Mouse (Mus musculus) kidney, postnatal 25 days (tissue): ENCODE measurements around the gene Rrp36.

Experiments used
- DNase-seq, 2 experiments: peaks; one replicate each; pipeline ENCODE4 v3.0.0; 2021; ENCODE audit warnings: mixed read lengths in 2 of 2

Gene Rrp36

DNA sequence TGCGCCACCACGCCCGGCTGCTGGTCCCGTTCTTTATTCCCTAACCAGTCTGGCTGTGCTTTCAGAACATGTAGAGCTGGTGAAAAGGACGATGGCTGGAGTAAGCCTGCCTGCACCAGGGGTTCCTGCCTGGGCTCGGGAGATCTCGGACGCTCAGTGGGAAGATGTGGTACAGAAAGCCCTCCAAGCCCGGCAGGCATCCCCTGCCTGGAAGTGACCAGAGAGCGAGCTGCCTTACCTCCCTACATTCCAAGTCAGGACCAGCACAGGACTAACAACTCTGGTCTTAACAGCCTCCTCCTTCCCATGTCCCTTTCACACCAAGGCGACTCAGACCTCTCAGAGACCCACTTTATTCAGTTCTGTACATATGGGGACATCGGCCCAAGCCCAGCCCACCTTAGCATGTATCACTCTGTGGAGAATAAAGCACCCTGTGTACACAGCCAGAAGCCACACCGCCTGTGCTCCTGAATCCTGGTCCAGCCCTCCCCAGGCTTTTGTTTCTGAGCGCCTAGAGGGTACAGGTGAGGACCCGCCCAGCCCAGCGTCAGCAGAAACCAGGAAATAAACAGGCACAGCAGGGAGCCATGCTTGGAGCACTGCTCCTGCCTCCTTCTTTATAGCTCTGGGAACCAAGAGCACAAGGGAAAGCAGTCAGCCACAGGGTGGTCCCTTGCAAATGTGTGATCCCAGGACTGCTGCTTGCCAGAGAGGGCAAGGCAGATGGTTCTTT is 8.7 kb upstream of the Rrp36 start:
- no peak for DNase-seq

DNA sequence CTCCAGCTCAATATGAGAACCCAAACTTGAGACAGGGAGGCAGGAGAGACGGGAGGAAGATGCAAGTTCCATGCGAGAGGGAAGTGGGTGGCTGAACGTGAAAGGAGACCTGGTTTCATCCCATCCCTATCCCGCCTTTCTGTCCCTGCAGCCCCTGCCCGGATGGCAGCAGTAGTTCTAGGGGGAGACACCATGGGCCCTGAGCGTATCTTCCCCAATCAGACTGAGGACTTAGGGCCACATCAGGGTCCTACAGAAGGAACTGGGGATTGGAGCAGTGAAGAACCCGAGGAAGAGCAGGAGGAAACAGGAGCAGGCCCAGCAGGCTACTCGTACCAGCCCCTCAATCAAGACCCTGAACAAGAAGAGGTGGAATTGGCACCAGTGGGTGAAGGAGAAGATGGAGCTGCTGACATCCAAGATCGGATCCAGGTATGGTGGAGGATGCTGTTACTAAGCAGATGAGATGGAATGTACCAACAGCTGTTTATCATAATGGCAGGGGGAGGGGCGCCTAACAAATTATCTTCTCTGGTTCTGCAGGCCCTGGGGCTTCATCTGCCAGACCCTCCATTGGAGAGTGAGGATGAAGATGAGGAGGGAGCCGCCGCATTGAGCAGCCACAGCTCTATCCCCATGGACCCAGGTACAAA is 7.4 kb upstream of the Rrp36 start:
- DNase-seq = no peak

DNA sequence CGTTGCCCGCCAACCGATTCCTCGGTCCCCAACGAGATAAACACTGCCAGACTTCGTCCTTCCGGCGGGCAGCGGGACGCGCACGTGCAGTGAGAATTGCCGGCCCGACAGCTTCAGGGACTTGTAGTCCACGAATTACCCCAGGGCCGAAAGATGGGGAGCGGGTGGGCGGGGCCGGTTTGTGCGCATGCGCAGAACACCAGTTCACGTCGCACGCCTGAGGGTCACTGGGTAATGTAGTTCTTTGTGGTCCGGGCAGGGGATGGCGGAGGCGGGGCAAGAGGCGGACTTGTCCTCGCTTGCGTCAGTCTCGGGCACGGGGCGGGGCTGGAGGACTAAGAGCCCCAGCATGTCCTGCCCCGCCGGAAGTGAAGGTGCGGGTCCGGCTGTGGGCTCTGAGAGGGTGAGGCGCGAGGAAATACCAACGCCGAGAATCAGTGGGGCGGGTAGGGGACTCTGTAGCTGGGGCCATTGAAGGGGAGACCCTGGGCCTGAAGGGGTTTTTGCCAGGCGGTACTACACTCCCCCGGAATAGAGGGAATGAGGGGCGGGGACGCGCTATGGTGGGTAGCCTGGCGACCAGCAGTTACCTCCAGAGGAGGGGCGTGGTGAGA is 6.7 kb upstream of the Rrp36 start, which contains the start of gene Klhdc3:
Gene Klhdc3, minus strand, starts transcription at position 155 of the 614 bp plus-strand sequence.
- DNase-seq = peak; percentile 99

DNA sequence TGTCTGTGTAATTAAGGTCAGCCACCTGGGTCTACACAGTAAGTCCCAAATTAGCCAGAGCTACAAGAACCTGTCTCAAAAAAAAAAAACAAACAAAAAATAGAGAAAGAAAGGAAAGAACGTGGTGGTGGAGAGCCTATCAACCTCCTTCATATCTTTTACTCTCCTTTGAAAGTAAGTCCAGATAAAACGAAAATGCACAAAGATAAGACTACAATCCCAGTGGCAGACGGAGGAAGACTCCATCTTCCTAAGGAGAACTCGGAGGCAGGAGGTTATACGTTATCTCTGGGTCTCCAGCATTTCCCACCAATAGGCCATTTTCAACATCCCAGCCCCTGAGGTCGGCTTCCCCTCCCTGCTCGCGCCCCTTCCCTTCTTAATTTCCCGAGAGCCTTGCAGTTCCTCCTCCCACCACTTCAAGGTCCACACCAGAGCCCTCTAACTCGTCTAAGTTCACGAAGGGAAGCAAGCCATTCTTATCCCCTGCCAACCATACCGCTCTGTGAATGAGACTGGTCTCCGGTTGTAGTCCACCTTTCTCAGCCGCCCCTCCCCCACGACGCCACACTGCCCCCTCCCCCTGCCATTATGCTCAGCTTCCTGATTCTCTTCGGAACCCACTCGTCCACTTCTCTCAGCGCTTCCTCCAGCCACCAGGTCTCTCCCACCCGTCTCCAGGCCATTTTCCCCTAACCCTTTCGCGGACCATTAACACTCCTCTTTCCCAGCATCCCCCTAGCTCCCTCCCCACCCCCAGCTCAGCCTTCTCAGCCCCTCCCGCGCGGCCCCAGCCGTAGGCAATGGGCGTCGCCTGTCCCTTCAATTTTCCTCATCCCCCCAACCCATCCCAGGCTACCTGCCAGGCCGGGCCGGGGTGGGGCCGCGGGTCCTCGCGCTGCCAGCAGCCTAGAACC is 5.9 kb upstream of the Rrp36 start:
- DNase-seq = peak; percentile 60 to 73

DNA sequence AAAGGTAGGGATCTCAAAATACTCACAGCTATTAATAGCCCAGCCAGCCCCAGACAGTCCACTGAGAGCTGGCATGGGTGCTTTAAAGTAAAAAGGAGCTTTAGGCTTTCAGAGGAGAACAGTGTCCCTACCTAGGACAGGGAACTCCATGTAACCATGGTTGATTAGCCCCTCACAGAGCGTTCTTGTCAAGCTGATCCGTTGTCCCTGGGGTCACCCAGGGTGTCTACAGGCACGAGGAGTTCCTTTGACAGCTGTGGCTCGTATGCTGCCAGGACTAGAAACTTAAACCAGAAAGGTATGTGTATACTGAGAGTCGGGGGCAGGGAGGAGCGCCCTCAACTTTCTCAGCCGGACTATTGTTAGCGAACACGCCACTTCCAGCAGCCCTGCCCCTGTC is 4.8 kb upstream of the Rrp36 start:
- DNase-seq = no peak

DNA sequence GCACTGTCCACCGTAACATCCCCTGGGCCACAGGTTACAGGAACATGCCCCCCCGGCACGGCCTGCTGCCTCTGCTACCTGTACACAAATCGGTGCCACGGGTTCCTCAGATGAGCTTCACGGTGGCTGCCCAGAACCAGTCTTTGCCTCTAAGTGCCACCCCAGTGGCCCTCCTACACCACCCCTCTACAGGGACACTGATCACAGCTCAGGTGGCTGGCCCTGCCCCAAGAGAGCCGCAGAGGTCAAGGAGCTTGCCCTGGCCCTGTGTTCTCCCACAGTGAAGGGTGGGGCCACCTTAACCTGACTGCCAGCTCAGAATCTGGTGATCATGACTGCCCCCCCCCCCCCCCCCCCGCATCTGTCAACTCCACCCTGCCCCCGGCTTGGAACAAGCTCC is 4.3 kb upstream of the Rrp36 start, which contains the start of gene Mea1:
Gene Mea1, plus strand, starts transcription at position 378 of the 400 bp plus-strand sequence.
- peak; percentile 30 to 76 for DNase-seq

DNA sequence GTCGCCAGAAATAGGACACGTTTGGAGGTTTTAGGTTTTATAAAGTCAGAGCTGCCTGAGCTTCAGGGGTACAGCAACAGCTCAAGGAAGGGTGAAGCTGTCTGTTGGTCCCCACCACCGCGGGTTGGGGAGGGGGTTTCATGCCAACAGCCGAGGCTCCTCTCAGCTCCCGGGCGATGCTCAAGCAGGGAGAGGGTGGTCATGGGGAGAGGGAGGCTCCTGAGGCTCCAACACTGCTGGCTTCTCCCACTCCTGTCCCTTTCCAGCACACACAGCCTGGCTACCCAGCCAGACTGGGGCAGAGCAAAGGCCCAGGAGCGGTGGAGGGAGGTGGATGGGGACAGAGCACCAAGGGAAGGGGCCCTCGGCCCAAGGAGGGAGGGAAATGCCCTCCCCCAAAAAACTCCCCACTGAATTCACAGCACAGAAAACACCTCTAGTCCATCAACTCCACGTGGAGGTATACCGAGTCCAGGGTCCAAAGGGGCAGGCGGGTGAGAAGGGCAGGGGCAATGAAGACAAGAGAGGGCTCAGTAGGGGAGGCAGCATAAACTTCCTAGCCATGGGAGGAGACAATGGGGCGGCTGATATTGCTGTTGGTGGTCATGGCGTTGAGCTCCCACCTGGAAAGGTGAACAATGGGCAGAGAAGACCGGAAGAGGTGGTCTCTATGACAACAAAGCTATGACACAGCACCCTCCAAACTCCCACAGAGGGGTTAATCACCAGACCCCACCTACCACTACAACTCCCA is 555 bp upstream of the Rrp36 start:
- DNase-seq = peak in 1 of 2 experiments; percentile 61

DNA sequence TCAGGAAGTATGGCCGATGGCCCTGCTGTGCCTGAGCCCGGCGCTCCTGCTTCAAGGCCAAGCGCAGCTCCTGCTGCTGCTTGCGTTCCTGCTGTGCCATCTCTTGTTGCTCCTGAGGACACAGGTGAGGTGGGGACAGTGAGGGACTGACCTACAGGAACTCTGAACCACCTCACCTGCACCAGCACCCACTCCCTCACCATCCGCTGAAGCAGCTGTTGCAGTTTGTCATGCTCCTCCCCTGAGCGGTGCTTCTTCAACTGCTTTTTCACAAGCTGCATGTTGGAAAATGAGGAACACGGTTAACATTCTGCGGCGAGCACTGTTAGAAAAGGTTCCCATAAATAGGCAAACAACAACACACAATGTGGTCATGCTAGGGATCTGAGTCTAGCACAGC is 4.2 kb downstream of the Rrp36 start:
- DNase-seq = no peak

DNA sequence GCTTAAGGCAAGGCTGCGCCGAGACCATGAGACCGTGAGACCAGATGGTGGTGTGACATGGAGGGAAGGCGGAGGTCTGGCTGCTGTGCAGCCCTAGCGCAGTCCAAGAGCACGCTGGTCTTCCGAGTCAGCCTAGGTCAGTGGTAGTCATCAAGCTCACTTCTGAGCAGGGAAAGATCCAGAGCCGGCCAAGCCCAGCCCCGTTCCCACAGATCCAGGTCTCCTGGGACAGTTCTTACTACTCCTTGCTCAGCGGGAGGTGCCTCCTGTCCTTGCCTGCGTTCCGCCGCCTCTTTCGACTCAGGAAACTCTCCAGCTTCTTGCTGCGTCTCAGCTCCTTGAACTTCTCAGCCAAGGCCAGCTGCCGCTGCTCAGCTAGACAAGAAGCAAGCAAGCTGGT is 6.4 kb downstream of the Rrp36 start:
- peak in 1 of 2 experiments; percentile 58 for DNase-seq

DNA sequence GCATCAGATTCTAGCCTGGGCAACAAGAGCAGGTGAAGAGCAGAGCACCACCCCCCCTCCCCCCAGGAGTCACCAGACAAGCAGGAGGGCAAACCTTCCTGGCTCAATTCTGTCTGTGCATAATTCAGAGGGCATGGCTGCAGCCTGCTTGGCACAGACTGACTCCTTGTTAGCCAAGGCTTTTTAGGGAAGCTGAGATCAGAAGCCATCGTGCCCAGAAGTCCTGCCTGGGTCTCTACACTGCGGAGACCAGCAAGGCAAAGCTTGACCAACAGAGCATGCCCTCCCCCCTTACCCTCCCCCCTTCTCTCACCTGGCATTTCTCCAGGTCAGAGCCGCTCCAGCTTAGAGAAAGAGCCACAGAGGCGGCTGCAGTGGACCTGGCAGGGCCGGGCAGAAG is 11.4 kb downstream of the Rrp36 start:
- peak; percentile 43 to 65 for DNase-seq

DNA sequence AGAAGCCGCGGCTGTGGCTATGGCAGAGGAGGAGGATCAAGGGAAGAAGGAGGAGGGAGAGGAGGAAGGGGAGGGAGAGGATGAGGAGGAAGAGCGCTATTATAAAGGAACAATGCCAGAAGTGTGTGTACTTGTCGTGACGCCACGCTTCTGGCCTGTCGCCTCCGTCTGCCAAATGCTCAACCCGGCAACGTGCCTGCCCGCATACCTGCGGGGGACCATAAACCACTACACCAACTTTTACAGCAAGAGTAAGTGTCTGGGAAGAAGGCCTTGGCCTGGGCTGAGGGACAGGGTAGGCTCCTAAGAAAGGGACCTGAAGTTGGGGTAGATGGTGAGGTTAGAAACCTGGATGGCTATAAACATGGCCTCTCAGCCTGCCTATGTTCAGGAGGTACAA is 12.2 kb downstream of the Rrp36 start:
- no peak for DNase-seq

DNA sequence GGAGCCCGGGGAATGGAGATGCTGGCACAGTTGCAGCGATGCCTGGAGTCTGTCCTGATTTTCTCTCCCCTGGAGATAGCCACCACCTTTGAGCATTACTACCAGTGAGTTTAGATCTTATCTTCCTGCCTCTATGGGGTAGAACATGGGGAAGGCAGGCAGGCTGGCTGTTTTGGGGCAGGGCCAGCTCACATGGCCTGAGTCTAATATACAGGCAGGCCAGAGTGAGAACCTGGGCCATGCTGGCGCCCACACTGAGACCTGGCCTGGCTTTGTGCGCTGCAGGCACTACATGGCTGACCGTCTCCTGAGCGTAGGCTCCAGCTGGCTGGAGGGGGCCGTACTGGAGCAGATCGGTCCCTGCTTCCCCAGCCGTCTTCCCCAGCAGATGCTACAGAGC is 12.8 kb downstream of the Rrp36 start:
- DNase-seq = no peak

DNA sequence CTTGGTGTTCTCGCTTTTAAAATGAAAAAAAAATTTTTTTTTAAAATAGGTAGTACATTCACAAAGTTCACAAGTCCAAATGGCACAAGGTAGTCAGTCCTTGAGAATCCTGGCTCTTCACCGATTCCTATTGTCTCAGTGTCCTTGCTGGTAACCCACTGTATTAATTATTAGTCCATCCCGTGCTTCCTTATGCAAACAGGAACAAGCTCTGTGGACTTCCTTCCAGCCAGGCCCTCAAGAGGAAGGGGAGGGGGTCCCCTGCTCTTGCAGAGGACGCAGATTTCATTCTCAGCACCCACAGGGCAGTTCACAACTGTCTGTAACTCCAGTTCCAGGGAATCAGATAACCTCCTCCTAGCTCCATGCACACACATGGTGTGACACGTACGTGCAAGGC is 18.1 kb downstream of the Rrp36 start:
- DNase-seq = no peak

DNA sequence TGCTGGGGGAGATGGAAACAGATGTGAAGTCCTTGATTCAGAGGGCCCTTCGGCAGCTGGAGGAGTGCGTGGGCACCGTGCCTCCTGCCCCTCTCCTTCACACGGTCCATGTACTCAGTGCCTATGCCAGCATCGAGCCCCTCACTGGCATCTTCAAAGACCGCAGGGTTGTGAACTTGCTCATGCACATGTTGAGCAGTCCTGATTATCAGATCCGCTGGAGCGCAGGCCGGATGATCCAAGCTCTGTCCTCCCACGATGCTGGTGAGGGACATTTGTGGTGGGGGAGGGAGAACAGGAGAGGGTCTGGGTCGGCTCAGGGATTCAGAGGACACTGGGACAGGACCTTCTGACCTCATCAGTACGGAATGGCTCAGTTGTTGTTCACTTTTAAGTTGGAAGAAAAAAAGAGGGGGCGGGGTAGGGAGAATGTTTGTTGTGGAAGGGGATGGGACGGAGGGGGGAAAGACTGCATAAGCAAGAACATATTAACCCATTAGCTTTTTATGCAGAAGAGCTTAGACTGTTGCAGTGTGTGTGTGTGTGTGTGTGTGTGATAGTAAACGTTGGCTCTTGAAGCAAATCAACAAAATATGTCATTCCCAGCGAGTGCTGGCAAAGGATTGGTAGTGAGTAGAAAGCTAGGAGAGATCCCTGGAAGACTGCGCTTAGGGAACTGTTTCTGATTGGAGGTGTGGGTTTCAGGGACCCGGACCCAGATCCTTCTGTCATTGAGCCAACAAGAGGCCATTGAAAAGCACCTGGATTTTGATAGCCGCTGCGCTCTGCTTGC is 22.2 kb downstream of the Rrp36 start:
- DNase-seq = no peak

DNA sequence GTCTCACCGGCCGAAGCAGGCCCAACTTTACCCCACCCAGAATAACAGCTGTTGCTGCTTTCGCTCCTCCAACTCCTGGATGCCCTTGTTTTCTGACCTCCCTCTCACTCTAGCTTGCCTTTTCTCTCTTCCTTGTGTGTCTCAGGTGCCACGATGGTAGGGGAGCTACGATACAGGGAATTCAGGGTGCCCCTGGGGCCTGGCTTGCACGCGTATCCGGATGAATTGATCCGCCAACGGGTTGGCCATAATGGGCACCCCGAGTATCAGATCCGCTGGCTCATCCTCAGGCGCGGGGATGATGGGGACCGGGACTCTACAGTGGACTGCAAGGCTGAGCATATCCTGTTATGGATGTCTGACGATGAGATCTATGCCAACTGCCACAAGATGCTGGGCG is 22.9 kb downstream of the Rrp36 start:
- DNase-seq = no peak

DNA sequence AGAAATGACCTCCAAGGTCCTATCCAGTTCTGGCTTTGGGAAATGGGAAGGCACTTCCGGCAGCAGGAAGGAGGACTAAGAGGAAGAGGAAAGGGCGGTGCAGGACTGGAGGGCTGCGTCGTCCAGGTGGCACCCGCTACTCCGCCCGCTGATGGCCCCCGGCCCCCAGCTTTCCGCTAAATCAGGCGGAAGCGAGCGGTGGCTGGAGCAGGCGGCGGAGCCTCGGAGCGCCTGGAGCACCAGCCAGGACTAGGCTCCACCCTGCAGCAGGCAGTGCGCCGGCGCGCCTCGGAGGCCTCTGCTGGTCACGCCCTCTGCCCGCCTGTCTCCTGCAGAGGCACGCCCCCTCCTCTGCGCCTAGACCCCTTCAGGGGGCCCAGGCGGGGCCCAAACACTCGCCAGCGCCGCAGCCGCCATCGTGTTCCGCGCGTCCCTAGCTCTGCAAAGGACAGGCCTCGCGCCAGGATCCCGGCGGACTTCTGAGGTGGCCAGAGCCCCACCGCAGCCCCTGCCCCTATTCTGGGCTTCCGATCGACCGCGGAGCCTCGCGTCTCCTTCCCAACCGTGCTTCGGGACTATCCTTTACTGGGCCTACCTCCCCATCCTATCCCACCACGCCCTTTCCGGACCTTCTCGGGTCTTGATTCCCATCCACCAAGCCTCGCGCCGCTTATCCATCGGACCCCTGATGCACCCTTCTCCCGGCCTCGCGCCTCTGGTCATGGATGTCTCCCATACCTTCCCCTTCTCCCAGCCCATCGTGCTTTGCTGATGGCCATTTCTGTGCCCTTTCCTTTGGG is 23.7 kb downstream of the Rrp36 start, which contains the start of gene Cul7:
Gene Cul7, plus strand, starts transcription at position 106 of the 800 bp plus-strand sequence.
- DNase-seq = peak; percentile 93 to 97

DNA sequence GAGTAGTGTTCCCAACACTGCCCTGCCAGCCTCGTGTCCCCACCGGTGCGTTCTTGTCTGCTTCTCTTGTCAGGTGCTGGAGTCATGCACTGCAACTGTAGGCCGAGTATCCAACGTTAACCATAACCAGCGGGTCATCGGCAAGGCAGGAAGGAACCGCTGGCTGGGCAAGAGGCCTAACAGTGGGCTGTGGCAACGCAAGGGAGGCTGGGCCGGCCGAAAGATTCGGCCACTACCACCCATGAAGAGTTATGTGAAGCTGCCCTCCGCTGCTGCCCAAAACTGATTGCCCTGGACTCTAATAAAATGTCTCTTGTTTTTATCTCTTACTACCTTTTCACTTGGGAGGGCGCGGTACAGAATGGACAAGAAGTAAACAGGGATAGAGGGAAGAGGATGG is 24.3 kb downstream of the Rrp36 start:
- DNase-seq = peak in 1 of 2 experiments; percentile 59

DNA sequence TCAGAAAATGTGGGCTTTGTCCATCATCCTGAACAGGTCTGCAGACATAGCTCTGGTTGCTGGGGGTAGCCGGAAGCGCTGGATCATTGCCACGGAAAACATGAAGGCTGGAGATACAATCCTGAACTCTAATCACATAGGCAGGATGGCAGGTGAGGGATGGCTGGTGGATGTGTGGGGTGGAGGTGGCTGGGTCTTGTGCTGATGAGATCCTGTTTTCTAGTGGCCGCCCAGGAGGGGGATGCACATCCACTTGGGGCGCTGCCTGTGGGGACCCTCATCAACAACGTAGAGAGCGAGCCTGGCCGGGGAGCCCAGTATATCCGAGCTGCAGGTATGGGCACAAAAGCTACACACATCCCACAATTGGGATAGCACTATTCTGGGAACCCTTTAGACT is 25.7 kb downstream of the Rrp36 start:
- DNase-seq = no peak

DNA sequence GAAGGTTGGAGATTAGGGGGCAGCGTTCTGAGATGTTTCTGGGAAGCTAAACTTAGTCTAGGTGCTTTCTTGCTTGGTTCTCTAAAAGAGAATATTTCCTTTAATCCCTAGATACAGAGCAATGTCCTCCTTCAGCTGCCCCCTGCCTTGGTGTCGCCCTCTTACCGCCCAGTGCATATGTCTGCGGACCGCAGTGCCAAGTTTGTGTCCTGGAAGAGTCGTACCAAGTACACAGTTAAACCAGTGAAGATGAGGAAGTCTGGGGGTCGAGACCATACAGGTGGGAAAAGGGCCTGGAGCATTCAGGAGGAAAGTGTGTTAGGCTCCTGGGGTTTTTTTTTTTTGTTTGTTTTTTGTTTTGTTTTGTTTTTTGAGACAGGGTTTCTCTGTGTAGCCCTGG is 26.9 kb downstream of the Rrp36 start:
- no peak for DNase-seq

DNA sequence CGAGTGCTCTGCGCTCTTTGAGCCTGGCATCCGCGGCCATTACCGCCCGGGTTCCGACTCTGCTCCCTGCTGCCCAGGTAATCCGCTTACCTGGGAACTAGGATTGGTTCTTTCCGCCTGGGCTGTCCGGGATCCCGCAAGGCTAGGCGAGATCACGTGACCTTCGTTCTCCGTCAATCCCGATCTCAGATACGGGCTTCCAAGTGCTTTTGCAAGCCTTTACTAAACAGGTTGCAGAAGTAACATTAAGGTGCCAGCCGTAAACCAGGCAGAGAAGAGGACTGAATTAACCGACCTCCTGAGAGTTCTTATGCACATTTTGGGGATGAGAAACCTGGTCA is 27.9 kb downstream of the Rrp36 start:
- DNase-seq = no peak
